Mouse (Mus musculus) olfactory bulb, adult 2 months (tissue): ENCODE measurements around the gene Grm3. TPM values are rescaled to one million over a fixed set of nuclear protein-coding genes. Genes with fewer than 3 reads are reported as not detected.
A peak's percentile ranks its signal among the peaks of the same experiment; 100 is the strongest.

Experiments used
- H3K27ac ChIP-seq: fragments of 200-500 bp; 2 replicates; pipeline ENCODE4 v1.5.1; 2012; ENCODE audit warnings: low read depth, low read length; ENCODE audit not compliant: insufficient read depth
- H3K4me1 ChIP-seq: fragments of 200-500 bp; 2 replicates; pipeline ENCODE4 v1.6.1; 2012; ENCODE audit warnings: low read length; ENCODE audit not compliant: control insufficient read depth, insufficient read depth
- H3K4me3 ChIP-seq: fragments of 200-500 bp; 2 replicates; pipeline ENCODE4 v1.5.1; 2012; ENCODE audit warnings: mild to moderate bottlenecking, low read depth, low read length, moderate library complexity; ENCODE audit not compliant: insufficient read depth
- CTCF ChIP-seq: fragments of 200-500 bp; IDR thresholded peaks from 2 replicates; pipeline ENCODE4 v1.5.1; 2012; ENCODE audit warnings: low read depth, mild to moderate bottlenecking, low read length, moderate library complexity; ENCODE audit not compliant: insufficient read depth
- POLR2A ChIP-seq: fragments of 200-500 bp; IDR thresholded peaks from 2 replicates; pipeline ENCODE4 v1.6.1; 2012; ENCODE audit warnings: mild to moderate bottlenecking, low read depth, low read length, moderate library complexity; ENCODE audit not compliant: insufficient read depth
- WGBS: fragments of 180-500 bp; shearing (Covaris S2); methylation state at CpG from one replicate; pipeline ENCODE4 v1.1.7; 2018; 5-methylcytosine and 5-hydroxymethylcytosine counted together
- polyA plus RNA-seq: library from polyadenylated mRNA; stranded (reverse); fragments of >200 nt; gene quantifications from 2 replicates; pipeline ENCODE4 v1.2.4, GENCODE M21; 2012; ENCODE audit warnings: low replicate concordance; ENCODE audit not compliant: missing spikeins, insufficient read depth, insufficient read length

The Grm3 gene
- polyA plus RNA-seq: not detected in 2 replicates

GRCm38 (mm10) chr5:9724956-9725600 is at the start of gene Grm3:
TSS of gene Grm3 (minus strand) at chr5:9725170.
- Histone ChIP-seq H3K4me1 (peaks cover 11% of the 10 kb centered on the region), H3K4me3 (peak within 1 kb of the TSS; percentile 64), H3K27ac (no peak within 1 kb of the TSS)
- under 1% methylated on average over 25 of the region's 25 CpGs for WGBS
- no peak for TF ChIP-seq CTCF

DNA sequence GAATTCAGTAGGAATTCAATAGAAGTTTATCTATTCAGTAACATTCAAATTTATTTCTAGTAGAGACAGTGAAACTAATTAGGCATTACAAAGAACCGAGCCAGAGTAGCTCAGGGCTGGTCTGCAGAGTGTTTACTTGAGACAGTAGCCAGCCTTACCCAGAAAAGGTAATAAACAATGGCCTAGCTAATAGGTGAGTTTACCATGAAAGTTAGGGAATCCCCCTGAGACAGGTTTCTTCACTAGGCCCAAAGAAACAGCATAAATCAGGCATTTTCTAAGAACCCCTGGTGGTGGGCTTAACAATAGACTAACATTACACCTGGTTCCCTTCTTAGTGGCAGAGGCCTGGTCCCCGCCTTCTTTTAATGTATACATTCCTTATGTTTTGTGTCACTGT is 30.8 kb upstream of the Grm3 start:
- WGBS: 79% methylated on average over 2 of the region's 2 CpGs
- H3K4me3 ChIP-seq: no peak overlapping the region
- no peaks in the 10 kb centered on the region for H3K4me1 ChIP-seq
- H3K27ac ChIP-seq: no peak overlapping the region
- TF ChIP-seq CTCF (no peak), POLR2A (no peak)

DNA sequence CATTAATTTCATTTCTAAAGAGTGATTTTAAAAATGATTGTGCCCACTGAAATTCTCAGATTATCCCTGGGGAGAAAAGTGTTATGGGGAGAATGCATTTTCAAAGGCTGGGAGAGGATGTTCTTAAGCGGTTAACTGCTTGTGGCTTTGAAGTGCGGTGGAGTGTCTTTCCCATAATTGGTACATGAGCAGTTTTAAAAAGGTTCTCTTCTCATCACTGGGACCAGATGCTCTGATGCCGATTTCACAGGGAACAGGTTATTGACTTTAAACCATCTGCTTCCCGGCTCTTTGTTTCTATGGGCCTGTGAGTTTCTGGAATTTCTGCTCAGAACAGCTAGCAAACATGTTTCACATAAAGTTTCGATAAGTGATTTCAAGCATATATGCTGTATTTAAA is 23.2 kb upstream of the Grm3 start:
- Histone ChIP-seq H3K4me1 (no peaks in the 10 kb centered on the region), H3K4me3 (no peak overlapping the region), H3K27ac (no peak overlapping the region)
- TF ChIP-seq CTCF (no peak), POLR2A (no peak)
- WGBS: 83% methylated on average over 5 of the region's 5 CpGs

- no peak overlapping the region for H3K4me3 ChIP-seq
- no peak overlapping the region for H3K27ac ChIP-seq
- H3K4me1 ChIP-seq: no peaks in the 10 kb centered on the region
- TF ChIP-seq POLR2A (no peak), CTCF (no peak)
- 91% methylated on average over 5 of the region's 5 CpGs for WGBS
These were observed 19.1 kb upstream of the Grm3 start for GRCm38 (mm10) chr5:9744120-9744519.

DNA sequence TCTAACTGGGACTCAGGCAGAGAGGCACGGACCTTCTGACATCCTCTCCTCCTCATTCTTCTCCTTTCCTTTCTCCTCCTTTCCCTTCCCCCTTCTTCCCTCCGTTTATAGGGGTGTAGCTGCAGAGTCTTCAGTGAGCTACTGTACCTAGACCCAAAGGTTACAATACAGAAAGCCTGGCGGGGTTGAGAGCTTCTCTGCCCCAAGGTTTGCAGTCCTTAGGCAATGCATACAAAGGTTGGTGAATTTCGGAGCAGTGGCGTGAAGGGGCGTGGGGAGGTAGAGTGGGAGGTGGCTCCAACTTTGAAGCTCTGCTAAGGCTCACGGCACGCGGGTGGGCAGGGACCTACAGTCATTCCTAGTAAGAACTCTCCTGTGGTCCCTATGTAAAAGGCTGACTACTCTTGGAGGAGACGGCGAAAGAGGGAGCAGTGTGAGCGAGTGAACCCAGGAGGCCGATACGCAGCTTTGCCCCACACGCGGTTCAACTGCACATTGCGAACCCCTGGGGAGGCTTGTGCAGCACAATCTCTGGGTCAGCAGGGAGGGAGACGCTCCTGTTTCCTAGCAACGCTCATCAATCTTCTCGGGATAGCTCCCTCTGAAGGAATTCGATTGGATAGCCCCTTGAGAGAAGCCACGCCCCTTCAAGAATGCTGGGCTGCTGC is 765 bp upstream of the Grm3 start:
- under 1% methylated on average over 22 of the region's 22 CpGs for WGBS
- Histone ChIP-seq H3K4me3 (peak overlapping the region; percentile 64), H3K27ac (no peak overlapping the region), H3K4me1 (peaks cover 11% of the 10 kb centered on the region)
- TF ChIP-seq CTCF (no peak), POLR2A (no peak)

GRCm38 (mm10) chr5:9724287-9724955 is 549 bp downstream of the Grm3 start:
- no peak for TF ChIP-seq POLR2A
- TF ChIP-seq CTCF: no peak
- no peak overlapping the region for H3K27ac ChIP-seq
- WGBS: 10% methylated on average over 13 of the region's 13 CpGs

GRCm38 (mm10) chr5:9721136-9721535 is 3.8 kb downstream of the Grm3 start:
- TF ChIP-seq POLR2A (no peak), CTCF (no peak)
- Histone ChIP-seq H3K4me3 (no peak overlapping the region), H3K27ac (no peak overlapping the region), H3K4me1 (peaks cover 11% of the 10 kb centered on the region)

More at GRCm38 (mm10) chr5:9724287-9724955, 549 bp downstream of the Grm3 start:
- Histone ChIP-seq H3K4me1 (peaks cover 11% of the 10 kb centered on the region), H3K4me3 (peak overlapping the region; percentile 64)

DNA sequence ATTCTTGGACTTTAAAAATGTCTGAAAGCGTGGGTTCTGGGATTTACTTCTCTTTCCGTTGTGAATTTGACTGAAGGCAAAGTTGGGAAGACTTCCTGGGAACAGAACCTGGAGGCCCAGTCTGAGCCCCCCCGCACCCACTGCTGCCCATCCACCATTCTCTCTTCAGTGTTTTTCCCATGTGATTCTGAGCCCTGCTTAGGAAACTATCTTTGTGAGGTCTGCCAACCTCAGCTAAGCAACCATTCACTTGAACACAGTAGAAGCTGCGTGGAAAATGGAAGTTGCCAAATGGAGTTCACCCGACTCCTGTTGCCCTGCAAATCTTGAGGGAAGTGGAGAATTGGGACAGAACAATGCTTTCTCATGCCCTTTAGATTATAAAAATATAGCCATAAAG is 8.7 kb downstream of the Grm3 start:
- TF ChIP-seq POLR2A: no peak
- TF ChIP-seq CTCF: no peak
- WGBS: 66% methylated on average over 5 of the region's 5 CpGs
- H3K27ac ChIP-seq: no peak overlapping the region
- H3K4me1 ChIP-seq: no peaks in the 10 kb centered on the region
- no peak overlapping the region for H3K4me3 ChIP-seq

GRCm38 (mm10) chr5:9707096-9707495 is 17.9 kb downstream of the Grm3 start:
- H3K4me3 ChIP-seq: no peak overlapping the region
- TF ChIP-seq POLR2A (no peak), CTCF (no peak)
- WGBS: 95% methylated on average over 1 of the region's 1 CpGs
- no peaks in the 10 kb centered on the region for H3K4me1 ChIP-seq
- H3K27ac ChIP-seq: no peak overlapping the region
